Mouse (Mus musculus): ENCODE measurements around the gene Klhl25. TPM values are rescaled to one million over a fixed set of nuclear protein-coding genes. Genes with fewer than 3 reads are reported as not detected.
"Not testable (repeated sequence)": the region's sequence is repeated elsewhere in the genome, so short reads cannot be mapped to it uniquely, and the experiment has no call there.

Gene Klhl25
- polyA plus RNA-seq, 1 experiment from 2014 or later: 33.0 TPM

DNA sequence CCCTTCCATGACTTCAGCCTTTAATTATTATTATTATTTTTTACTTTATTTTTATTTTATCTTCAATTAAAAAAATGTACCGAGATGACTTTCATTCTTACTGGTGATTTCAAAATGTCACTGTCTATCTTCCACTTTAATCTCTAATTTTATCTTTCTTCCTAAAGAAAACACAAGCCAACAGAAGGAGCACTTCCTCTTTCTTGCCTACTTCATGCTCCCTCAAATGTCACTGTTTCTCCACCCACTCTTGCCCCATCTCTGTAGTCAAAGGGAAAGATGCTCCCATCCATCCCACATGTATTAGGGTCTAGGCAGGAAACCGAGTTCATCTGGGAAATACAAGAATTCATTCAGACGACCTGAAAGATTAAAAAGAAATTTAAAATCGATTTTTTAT lies 51.8 kb downstream of the Klhl25 start:
- Histone ChIP-seq H3K4me1 (ENCODE audit: control insufficient read depth, insufficient read depth, low read depth, low read length) (no peaks in the 10 kb centered on the region), H3K9me3 (ENCODE audit: control insufficient read depth, low read length) (no peaks in the 10 kb centered on the region), H3K4me2 (ENCODE audit: low read length) (no peak overlapping the region), H3K27me3 (replicated peaks; ENCODE audit: control insufficient read depth, insufficient read depth, low read length) (no peaks in the 10 kb centered on the region), H3K9ac (ENCODE audit: low read depth, low read length) (no peak overlapping the region), H3K4me3 (ENCODE audit: low read length) (no peak overlapping the region), H3K36me3 (ENCODE audit: control insufficient read depth, insufficient read depth, low read length) (no peaks in the 10 kb centered on the region), H3K27ac (ENCODE audit: low read depth, low read length) (no peak overlapping the region)
- WGBS: 77% methylated on average over 4 of the region's 4 CpGs
- no peak for ATAC-seq

DNA sequence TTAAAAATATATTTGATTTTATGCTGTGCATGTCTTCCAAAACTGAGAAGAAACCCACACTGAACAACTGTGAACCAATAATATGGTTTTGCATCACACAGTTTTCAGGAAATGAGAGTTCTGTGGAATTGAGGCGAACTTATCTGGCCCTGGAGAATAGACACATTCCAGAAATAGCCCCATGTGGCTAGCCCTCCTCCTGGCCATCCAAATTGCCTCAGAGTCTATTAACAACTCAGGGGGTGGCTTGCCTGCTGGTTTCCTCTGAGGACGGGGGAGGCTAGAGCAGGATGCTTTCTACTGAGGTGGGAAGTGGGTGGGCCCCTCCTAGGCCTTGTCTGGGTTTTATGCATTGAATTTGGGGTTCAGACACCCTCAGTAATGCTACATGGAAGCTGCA lies 57.0 kb downstream of the Klhl25 start:
- H3K36me3 ChIP-seq (ENCODE audit: control insufficient read depth, insufficient read depth, low read length): no peaks in the 10 kb centered on the region
- H3K9me3 ChIP-seq (ENCODE audit: control insufficient read depth, low read length): no peaks in the 10 kb centered on the region
- no peak overlapping the region for H3K27ac ChIP-seq (ENCODE audit: low read depth, low read length)
- no peaks in the 10 kb centered on the region for H3K4me1 ChIP-seq (ENCODE audit: control insufficient read depth, insufficient read depth, low read depth, low read length)
- H3K4me3 ChIP-seq (ENCODE audit: low read length): no peak overlapping the region
- no peak overlapping the region for H3K9ac ChIP-seq (ENCODE audit: low read depth, low read length)
- ATAC-seq: no peak
- H3K27me3 ChIP-seq (replicated peaks; ENCODE audit: control insufficient read depth, insufficient read depth, low read length): no peaks in the 10 kb centered on the region
- no peak overlapping the region for H3K4me2 ChIP-seq (ENCODE audit: low read length)
- 47% methylated on average over 2 of the region's 2 CpGs for WGBS

DNA sequence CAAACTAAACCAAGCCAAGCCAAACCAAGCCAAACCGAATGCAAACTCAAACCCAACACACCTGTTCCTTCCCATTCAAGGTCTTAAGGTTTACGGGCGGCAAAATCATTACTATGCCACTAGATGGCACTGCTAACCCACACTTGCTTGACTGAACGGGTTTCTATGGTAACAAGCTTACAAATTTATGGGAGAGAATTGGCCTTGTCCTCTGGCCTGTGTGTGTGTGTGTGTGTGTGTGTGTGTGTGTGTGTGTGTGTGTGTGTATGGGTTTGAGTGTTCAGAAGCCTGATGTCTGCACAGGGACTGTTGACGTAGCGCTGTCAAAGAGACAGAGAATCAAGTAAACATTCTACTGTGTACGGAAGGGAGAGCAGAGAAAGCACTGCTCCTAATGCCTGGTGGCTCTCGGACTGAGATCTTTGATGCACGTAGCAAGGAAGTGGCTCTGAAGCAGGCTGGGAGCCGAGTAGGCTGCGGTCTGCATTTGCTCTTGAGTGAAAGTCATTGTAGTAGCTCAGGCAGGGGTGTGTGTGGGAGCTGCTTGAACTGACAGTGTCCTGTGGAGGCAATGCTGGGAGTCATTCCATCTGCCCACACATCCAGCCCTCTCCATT lies 62.0 kb downstream of the Klhl25 start:
- Histone ChIP-seq H3K27me3 (replicated peaks; ENCODE audit: control insufficient read depth, insufficient read depth, low read length) (no peaks in the 10 kb centered on the region), H3K9me3 (ENCODE audit: control insufficient read depth, low read length) (no peaks in the 10 kb centered on the region), H3K9ac (ENCODE audit: low read depth, low read length) (peak overlapping the region; percentile 19; the same call in 1 of the 2 replicates), H3K27ac (ENCODE audit: low read depth, low read length) (peak overlapping the region; percentile 26), H3K4me3 (ENCODE audit: low read length) (peak overlapping the region; percentile 29), H3K36me3 (ENCODE audit: control insufficient read depth, insufficient read depth, low read length) (no peaks in the 10 kb centered on the region), H3K4me2 (ENCODE audit: low read length) (peak overlapping the region; percentile 50), H3K4me1 (ENCODE audit: control insufficient read depth, insufficient read depth, low read depth, low read length) (no peaks in the 10 kb centered on the region; the same call in none of the 2 replicates)
- peak; percentile 87 for ATAC-seq
- WGBS: 3% methylated on average over 11 of the region's 11 CpGs

DNA sequence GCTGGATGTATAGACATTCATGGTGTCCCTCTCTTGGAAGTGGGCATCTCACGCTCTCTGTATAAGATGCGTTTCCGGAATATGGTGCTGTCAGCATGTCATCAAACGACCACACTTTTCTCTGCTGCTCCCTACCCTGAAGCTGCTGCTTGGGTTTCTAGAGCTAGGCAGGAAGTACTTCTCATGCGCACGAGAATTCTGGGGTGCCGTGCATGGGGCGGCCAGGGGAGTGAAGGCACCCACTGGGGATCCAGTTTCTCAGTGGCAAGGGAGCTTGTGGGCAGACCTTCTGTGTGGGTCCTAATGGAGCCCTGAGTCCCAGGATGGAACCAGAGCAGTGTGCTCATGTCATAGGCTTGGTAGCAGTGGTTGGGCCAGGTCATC lies 62.5 kb downstream of the Klhl25 start:
- no peaks in the 10 kb centered on the region for H3K36me3 ChIP-seq (ENCODE audit: control insufficient read depth, insufficient read depth, low read length)
- no peak overlapping the region; the same call in 1 of the 2 replicates for H3K4me3 ChIP-seq (ENCODE audit: low read length)
- peak overlapping the region; percentile 50 for H3K4me2 ChIP-seq (ENCODE audit: low read length)
- H3K4me1 ChIP-seq (ENCODE audit: control insufficient read depth, insufficient read depth, low read depth, low read length): no peaks in the 10 kb centered on the region; the same call in none of the 2 replicates
- H3K9me3 ChIP-seq (ENCODE audit: control insufficient read depth, low read length): no peaks in the 10 kb centered on the region
- peak overlapping the region; percentile 19; the same call in 1 of the 2 replicates for H3K9ac ChIP-seq (ENCODE audit: low read depth, low read length)
- ATAC-seq: no peak
- H3K27ac ChIP-seq (ENCODE audit: low read depth, low read length): peak overlapping the region; percentile 26
- WGBS: 69% methylated on average over 8 of the region's 8 CpGs
- H3K27me3 ChIP-seq (replicated peaks; ENCODE audit: control insufficient read depth, insufficient read depth, low read length): no peaks in the 10 kb centered on the region

DNA sequence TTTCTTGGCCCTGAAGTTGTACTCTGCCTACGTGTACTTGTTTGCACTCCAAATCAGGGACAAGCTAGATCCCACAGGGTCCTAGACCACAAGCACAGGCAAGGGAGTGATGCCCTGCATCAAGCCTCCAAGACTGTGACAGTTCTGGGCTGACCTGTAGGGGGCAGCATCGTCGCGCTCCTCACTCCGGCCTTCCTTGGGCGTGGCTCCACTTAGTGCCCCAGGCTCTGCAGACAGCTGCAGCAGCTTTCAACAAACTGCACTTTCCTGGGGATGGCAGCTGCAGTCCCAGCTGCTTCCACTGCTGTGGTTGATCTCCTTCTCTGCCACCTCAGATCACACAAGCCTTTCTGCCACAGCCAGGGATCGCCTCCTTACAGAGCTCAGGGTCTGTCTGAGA lies 65.8 kb downstream of the Klhl25 start:
- Histone ChIP-seq H3K36me3 (ENCODE audit: control insufficient read depth, insufficient read depth, low read length) (no peaks in the 10 kb centered on the region), H3K4me2 (ENCODE audit: low read length) (peak overlapping the region; percentile 23; the same call in 1 of the 2 replicates), H3K9me3 (ENCODE audit: control insufficient read depth, low read length) (no peaks in the 10 kb centered on the region), H3K4me1 (ENCODE audit: control insufficient read depth, insufficient read depth, low read depth, low read length) (no peaks in the 10 kb centered on the region; the same call in none of the 2 replicates), H3K27me3 (replicated peaks; ENCODE audit: control insufficient read depth, insufficient read depth, low read length) (no peaks in the 10 kb centered on the region), H3K9ac (ENCODE audit: low read depth, low read length) (no peak overlapping the region; the same call in 1 of the 2 replicates), H3K4me3 (ENCODE audit: low read length) (no peak overlapping the region), H3K27ac (ENCODE audit: low read depth, low read length) (no peak overlapping the region)
- peak; percentile 77 for ATAC-seq
- WGBS: 4% methylated on average over 7 of the region's 7 CpGs

DNA sequence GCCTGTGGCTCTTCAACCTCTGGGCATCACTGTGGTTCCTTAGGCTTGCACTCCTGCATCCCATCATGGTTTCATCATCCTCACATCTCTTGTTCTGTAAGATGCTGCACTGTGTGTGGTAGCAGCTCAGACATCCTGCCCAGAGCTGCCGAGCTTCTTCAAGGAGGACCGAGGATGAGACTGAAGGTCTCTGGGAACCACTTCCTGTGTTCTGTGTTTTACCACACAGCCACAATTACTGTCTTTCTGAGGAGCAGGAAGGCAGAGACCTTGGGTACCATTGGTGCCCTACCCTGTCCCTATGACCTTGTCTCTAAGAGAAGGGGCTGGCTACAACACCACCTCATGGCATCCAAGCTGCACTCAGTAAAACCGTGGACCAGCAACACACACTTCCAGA lies 67.4 kb downstream of the Klhl25 start:
- not testable (repeated sequence) for H3K27me3 ChIP-seq (replicated peaks; ENCODE audit: control insufficient read depth, insufficient read depth, low read length); H3K27ac ChIP-seq (ENCODE audit: low read depth, low read length); H3K4me3 ChIP-seq (ENCODE audit: low read length); ATAC-seq; H3K9ac ChIP-seq (ENCODE audit: low read depth, low read length); H3K4me1 ChIP-seq (ENCODE audit: control insufficient read depth, insufficient read depth, low read depth, low read length); H3K9me3 ChIP-seq (ENCODE audit: control insufficient read depth, low read length); H3K36me3 ChIP-seq (ENCODE audit: control insufficient read depth, insufficient read depth, low read length); H3K4me2 ChIP-seq (ENCODE audit: low read length)
- 85% methylated on average over 3 of the region's 3 CpGs for WGBS

DNA sequence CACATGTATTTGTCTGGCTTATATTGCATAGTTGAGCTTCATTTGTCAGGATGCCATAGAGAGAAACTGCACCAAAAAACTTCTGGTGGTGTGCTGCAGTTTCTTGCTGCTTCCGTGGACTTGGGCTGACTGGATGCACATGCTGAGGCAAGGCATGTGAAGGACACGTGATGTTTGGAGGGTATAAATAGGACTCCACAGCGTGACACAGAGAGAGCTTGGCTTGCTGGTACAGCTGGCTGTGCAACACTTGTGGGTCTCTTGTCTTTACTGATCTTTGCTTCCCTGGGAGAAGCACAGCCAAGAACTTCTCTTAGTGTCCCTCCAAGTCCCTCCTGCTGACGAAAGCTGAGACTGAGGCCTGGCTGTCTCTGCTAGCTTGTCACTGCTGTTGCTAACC lies 69.6 kb downstream of the Klhl25 start:
- Histone ChIP-seq H3K4me3 (ENCODE audit: low read length) (no peak overlapping the region), H3K4me2 (ENCODE audit: low read length) (no peak overlapping the region), H3K27me3 (replicated peaks; ENCODE audit: control insufficient read depth, insufficient read depth, low read length) (no peaks in the 10 kb centered on the region), H3K9me3 (ENCODE audit: control insufficient read depth, low read length) (no peaks in the 10 kb centered on the region), H3K27ac (ENCODE audit: low read depth, low read length) (no peak overlapping the region), H3K9ac (ENCODE audit: low read depth, low read length) (no peak overlapping the region), H3K4me1 (ENCODE audit: control insufficient read depth, insufficient read depth, low read depth, low read length) (no peaks in the 10 kb centered on the region; the same call in 1 of the 2 replicates), H3K36me3 (ENCODE audit: control insufficient read depth, insufficient read depth, low read length) (no peaks in the 10 kb centered on the region)
- 87% methylated on average over 4 of the region's 4 CpGs for WGBS
- ATAC-seq: no peak

DNA sequence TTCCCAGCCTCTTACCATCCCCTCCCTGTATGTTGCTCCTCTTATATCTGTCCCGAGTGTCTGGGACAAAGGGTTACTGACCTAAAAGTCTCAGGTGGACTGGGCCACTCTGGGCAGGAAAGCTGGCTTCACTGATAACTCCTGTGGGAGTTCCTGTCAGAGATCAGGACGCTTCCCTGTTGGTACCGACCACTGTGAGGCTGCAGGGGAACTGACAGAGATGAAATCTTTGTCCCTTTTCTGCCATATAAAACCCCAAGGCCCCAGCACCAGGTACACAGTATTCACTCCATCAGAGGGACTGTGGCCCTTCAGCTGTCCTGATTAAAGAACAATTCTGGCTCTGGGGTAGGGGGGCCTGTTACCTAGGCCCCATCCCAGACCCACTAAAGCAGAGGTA lies 71.6 kb downstream of the Klhl25 start:
- 67% methylated on average over 3 of the region's 3 CpGs for WGBS
- not testable (repeated sequence) for H3K4me1 ChIP-seq (ENCODE audit: control insufficient read depth, insufficient read depth, low read depth, low read length); H3K9me3 ChIP-seq (ENCODE audit: control insufficient read depth, low read length); H3K36me3 ChIP-seq (ENCODE audit: control insufficient read depth, insufficient read depth, low read length); H3K4me2 ChIP-seq (ENCODE audit: low read length); H3K9ac ChIP-seq (ENCODE audit: low read depth, low read length); ATAC-seq; H3K27ac ChIP-seq (ENCODE audit: low read depth, low read length); H3K27me3 ChIP-seq (replicated peaks; ENCODE audit: control insufficient read depth, insufficient read depth, low read length); H3K4me3 ChIP-seq (ENCODE audit: low read length)

All from hindbrain, embryonic 16.5 days (tissue).